Mouse (Mus musculus): ENCODE measurements at regions not wholly inside any gene's neighbourhood (a gene's known extent, or its start where the extent isn't known, plus 50 kb on each side); places are given as distances from the start of the nearest gene placed in this dataset.

GRCm38 (mm10) chr1:113210095-113210494 lies 1345.4 kb upstream of the Dsel start:
- DNase-seq (ENCODE audit: low read depth, low spot score), result no peak

GRCm38 (mm10) chr1:113204019-113204418 lies 1339.3 kb upstream of the Dsel start:
- DNase-seq (ENCODE audit: low read depth, low spot score), result no peak

GRCm38 (mm10) chr1:113194116-113194812 lies 1329.5 kb upstream of the Dsel start:
- DNase-seq (ENCODE audit: low read depth, low spot score), result no peak

- DNase-seq (ENCODE audit: low read depth, low spot score), result no peak
Measured at GRCm38 (mm10) chr1:113163173-113163572, 1298.5 kb upstream of the Dsel start.
